Mouse (Mus musculus): ENCODE data around the gene Bche.

GRCm38 (mm10) chr3:73741998-73742397 is 33.8 kb upstream of the Bche start:
- TF ChIP-seq POLR2A (IDR thresholded peaks at IDR 0.05; ENCODE audit: control insufficient read depth, low read depth, low read length): no peak
- no peak for TF ChIP-seq CTCF (IDR thresholded peaks at IDR 0.05; ENCODE audit: control insufficient read depth, insufficient read depth, insufficient replicate concordance, low read depth, low read length)

All from testis, adult 2 months (tissue).